Mouse (Mus musculus) hindbrain, embryonic 13.5 days (tissue): Measurements from ENCODE around the gene Hjurp. TPM values are rescaled to one million over a fixed set of nuclear protein-coding genes. Genes with fewer than 3 reads are reported as not detected.

ENCODE experiments used
- ATAC-seq: fragments of 200-750 bp; cut with Nextera tagmentation; 2 replicates; pipeline ENCODE4 v1.8.0; 2017; ENCODE audit warnings: moderate TSS enrichment; ENCODE audit not compliant: low FRiP score
- H3K27ac ChIP-seq: fragments of 300-500 bp; sonication (generic); 2 replicates; pipeline ENCODE4 v1.5.1; 2015; ENCODE audit warnings: inconsistent platforms, mild to moderate bottlenecking, moderate library complexity
- H3K27me3 ChIP-seq: fragments of 300-500 bp; sonication (generic); 2 replicates; pipeline ENCODE4 v1.6.1; 2015; ENCODE audit warnings: mild to moderate bottlenecking, inconsistent platforms
- H3K36me3 ChIP-seq: fragments of 300-500 bp; sonication (generic); 2 replicates; pipeline ENCODE4 v1.6.1; 2015; ENCODE audit warnings: mild to moderate bottlenecking, inconsistent platforms
- H3K4me1 ChIP-seq: fragments of 300-500 bp; sonication (generic); replicated peaks from 2 replicates; pipeline ENCODE4 v1.6.1; 2015; ENCODE audit warnings: inconsistent platforms
- H3K4me2 ChIP-seq: fragments of 300-500 bp; sonication (generic); 2 replicates; pipeline ENCODE4 v1.6.1; 2015; ENCODE audit warnings: inconsistent platforms, mild to moderate bottlenecking, moderate library complexity
- H3K4me3 ChIP-seq: fragments of 300-500 bp; sonication (generic); 2 replicates; pipeline ENCODE4 v1.5.1; 2015; ENCODE audit warnings: mild to moderate bottlenecking, inconsistent platforms
- H3K9ac ChIP-seq: fragments of 300-500 bp; sonication (generic); 2 replicates; pipeline ENCODE4 v1.6.1; 2015; ENCODE audit warnings: mild to moderate bottlenecking, inconsistent platforms
- H3K9me3 ChIP-seq: fragments of 300-500 bp; sonication (generic); 2 replicates; pipeline ENCODE4 v1.6.1; 2016; ENCODE audit warnings: inconsistent platforms
- WGBS: fragments of 180-500 bp; shearing (Covaris S2); methylation state at CpG from one replicate; pipeline ENCODE4 v1.1.7; 2015; 5-methylcytosine and 5-hydroxymethylcytosine counted together
- polyA plus RNA-seq: library from polyadenylated mRNA; unstranded; fragments of >200 nt; fragmentation: Nextera tagmentation; extraction: Ambion mirVana; gene quantifications from 2 replicates; pipeline ENCODE4 v1.2.1, GENCODE M21; 2015

The Hjurp gene
- polyA plus RNA-seq, result 82.0 and 82.8 TPM in 2 replicates

- Histone ChIP-seq H3K4me3 (peak within 1 kb of the TSS; percentile 47), H3K9me3 (peaks cover 6% of the 10 kb centered on the region; the same call in 1 of the 2 replicates), H3K9ac (peak within 1 kb of the TSS; percentile 76), H3K27me3 (no peaks in the 10 kb centered on the region), H3K4me1 (peaks cover 30% of the 10 kb centered on the region), H3K36me3 (peaks cover 26% of the 10 kb centered on the region), H3K27ac (peak within 1 kb of the TSS; percentile 69), H3K4me2 (peak within 1 kb of the TSS; percentile 54)
- 1% methylated on average over 50 of the region's 50 CpGs for WGBS
- ATAC-seq, result peak; percentile 97
These were observed at the start of gene Hjurp, which contains the start of gene Trpm8 for GRCm38 (mm10) chr1:88277098-88277817. Gene Hjurp, minus strand, starts transcription at chr1:88277633. Gene Trpm8, plus strand, starts transcription at chr1:88277661.

GRCm38 (mm10) chr1:88323101-88323500, 45.7 kb upstream of the Hjurp start:
- Histone ChIP-seq H3K9ac (no peak overlapping the region), H3K4me2 (no peak overlapping the region), H3K4me1 (no peaks in the 10 kb centered on the region), H3K36me3 (no peaks in the 10 kb centered on the region), H3K4me3 (no peak overlapping the region), H3K27me3 (no peaks in the 10 kb centered on the region), H3K27ac (no peak overlapping the region), H3K9me3 (no peaks in the 10 kb centered on the region)
- WGBS, result 83% methylated on average over 3 of the region's 3 CpGs
- ATAC-seq, result no peak

- no peaks in the 10 kb centered on the region for H3K36me3 ChIP-seq
- no peaks in the 10 kb centered on the region for H3K9me3 ChIP-seq
- no peaks in the 10 kb centered on the region for H3K27me3 ChIP-seq
- no peak overlapping the region for H3K27ac ChIP-seq
- H3K4me2 ChIP-seq, result no peak overlapping the region
- ATAC-seq, result no peak
- H3K4me1 ChIP-seq, result no peaks in the 10 kb centered on the region
- no peak overlapping the region for H3K4me3 ChIP-seq
- no peak overlapping the region for H3K9ac ChIP-seq
These were observed 44.7 kb upstream of the Hjurp start for GRCm38 (mm10) chr1:88322146-88322545.

GRCm38 (mm10) chr1:88320821-88321395, 43.5 kb upstream of the Hjurp start:
- H3K27ac ChIP-seq, result no peak overlapping the region
- H3K4me1 ChIP-seq, result no peaks in the 10 kb centered on the region
- no peak overlapping the region for H3K4me3 ChIP-seq
- H3K9ac ChIP-seq, result no peak overlapping the region
- WGBS, result 76% methylated on average over 7 of the region's 7 CpGs
- no peak overlapping the region for H3K4me2 ChIP-seq
- H3K9me3 ChIP-seq, result no peaks in the 10 kb centered on the region
- ATAC-seq, result no peak
- H3K36me3 ChIP-seq, result no peaks in the 10 kb centered on the region
- no peaks in the 10 kb centered on the region for H3K27me3 ChIP-seq

- Histone ChIP-seq H3K27me3 (no peaks in the 10 kb centered on the region), H3K9me3 (no peaks in the 10 kb centered on the region), H3K27ac (no peak overlapping the region), H3K36me3 (no peaks in the 10 kb centered on the region), H3K4me2 (no peak overlapping the region), H3K9ac (no peak overlapping the region), H3K4me3 (no peak overlapping the region), H3K4me1 (no peaks in the 10 kb centered on the region)
- no peak for ATAC-seq
- WGBS, result 75% methylated on average over 6 of the region's 6 CpGs
These were observed 41.2 kb upstream of the Hjurp start for GRCm38 (mm10) chr1:88318531-88319060.

- Histone ChIP-seq H3K9me3 (no peaks in the 10 kb centered on the region), H3K4me1 (no peaks in the 10 kb centered on the region), H3K4me2 (no peak overlapping the region), H3K9ac (no peak overlapping the region), H3K4me3 (no peak overlapping the region), H3K27me3 (no peaks in the 10 kb centered on the region), H3K27ac (no peak overlapping the region), H3K36me3 (no peaks in the 10 kb centered on the region)
- ATAC-seq, result no peak
- WGBS, result 80% methylated on average over 1 of the region's 1 CpGs
These were observed 39.8 kb upstream of the Hjurp start for GRCm38 (mm10) chr1:88317279-88317678.

GRCm38 (mm10) chr1:88310349-88310748, 32.9 kb upstream of the Hjurp start:
- no peak for ATAC-seq
- Histone ChIP-seq H3K9ac (no peak overlapping the region), H3K4me2 (no peak overlapping the region), H3K36me3 (no peaks in the 10 kb centered on the region), H3K27ac (no peak overlapping the region), H3K27me3 (no peaks in the 10 kb centered on the region), H3K4me3 (no peak overlapping the region), H3K4me1 (no peaks in the 10 kb centered on the region), H3K9me3 (peaks cover 50% of the 10 kb centered on the region)
- 62% methylated on average over 3 of the region's 3 CpGs for WGBS

- Histone ChIP-seq H3K4me1 (no peaks in the 10 kb centered on the region), H3K4me3 (no peak overlapping the region), H3K36me3 (no peaks in the 10 kb centered on the region), H3K4me2 (no peak overlapping the region), H3K27ac (no peak overlapping the region), H3K27me3 (no peaks in the 10 kb centered on the region), H3K9me3 (peaks cover 54% of the 10 kb centered on the region), H3K9ac (no peak overlapping the region)
- 56% methylated on average over 3 of the region's 3 CpGs for WGBS
- ATAC-seq, result no peak
These were observed 32.5 kb upstream of the Hjurp start for GRCm38 (mm10) chr1:88309905-88310304.

GRCm38 (mm10) chr1:88309020-88309419, 31.6 kb upstream of the Hjurp start:
- no peak overlapping the region for H3K27ac ChIP-seq
- WGBS, result 54% methylated on average over 2 of the region's 2 CpGs
- no peak overlapping the region for H3K4me3 ChIP-seq
- no peaks in the 10 kb centered on the region for H3K36me3 ChIP-seq
- no peaks in the 10 kb centered on the region for H3K4me1 ChIP-seq
- no peaks in the 10 kb centered on the region for H3K27me3 ChIP-seq
- no peak overlapping the region for H3K4me2 ChIP-seq
- no peak overlapping the region for H3K9ac ChIP-seq
- H3K9me3 ChIP-seq, result peaks cover 61% of the 10 kb centered on the region
- ATAC-seq, result no peak

GRCm38 (mm10) chr1:88307180-88307579, 29.7 kb upstream of the Hjurp start:
- 65% methylated on average over 12 of the region's 12 CpGs for WGBS
- H3K4me2 ChIP-seq, result no peak overlapping the region
- H3K9ac ChIP-seq, result no peak overlapping the region
- H3K9me3 ChIP-seq, result peaks cover 76% of the 10 kb centered on the region
- no peaks in the 10 kb centered on the region for H3K27me3 ChIP-seq
- no peaks in the 10 kb centered on the region for H3K36me3 ChIP-seq
- H3K4me3 ChIP-seq, result no peak overlapping the region
- H3K27ac ChIP-seq, result no peak overlapping the region
- H3K4me1 ChIP-seq, result no peaks in the 10 kb centered on the region
- ATAC-seq, result no peak

GRCm38 (mm10) chr1:88306543-88306942, 29.1 kb upstream of the Hjurp start:
- Histone ChIP-seq H3K27me3 (no peaks in the 10 kb centered on the region), H3K9ac (no peak overlapping the region), H3K4me1 (no peaks in the 10 kb centered on the region), H3K27ac (no peak overlapping the region), H3K36me3 (no peaks in the 10 kb centered on the region), H3K9me3 (peaks cover 82% of the 10 kb centered on the region), H3K4me3 (no peak overlapping the region), H3K4me2 (no peak overlapping the region)
- ATAC-seq, result no peak
- whole genome bisulfite sequencing, result 66% methylated on average over 1 of the region's 1 CpGs

GRCm38 (mm10) chr1:88305018-88305795, 27.8 kb upstream of the Hjurp start:
- no peak overlapping the region for H3K9ac ChIP-seq
- no peaks in the 10 kb centered on the region for H3K27me3 ChIP-seq
- H3K4me1 ChIP-seq, result no peaks in the 10 kb centered on the region
- no peak for ATAC-seq
- H3K4me3 ChIP-seq, result no peak overlapping the region
- H3K4me2 ChIP-seq, result no peak overlapping the region
- H3K9me3 ChIP-seq, result peaks cover 91% of the 10 kb centered on the region
- 51% methylated on average over 6 of the region's 6 CpGs for WGBS
- no peak overlapping the region for H3K27ac ChIP-seq
- H3K36me3 ChIP-seq, result no peaks in the 10 kb centered on the region
